Mouse (Mus musculus) kidney, embryonic 16.5 days (tissue): ENCODE measurements at regions not wholly inside any gene's neighbourhood (a gene's known extent, or its start where the extent isn't known, plus 50 kb on each side); places are given as distances from the start of the nearest gene placed in this dataset.

Experiments
- ATAC-seq: fragments of 200-750 bp; cut with Nextera tagmentation; 2 replicates; pipeline ENCODE4 v1.8.0; 2017; ENCODE audit warnings: moderate TSS enrichment; ENCODE audit not compliant: low FRiP score, low TSS enrichment
- H3K27ac ChIP-seq: fragments of 300-500 bp; sonication (generic); 2 replicates; pipeline ENCODE4 v1.5.1; 2014; ENCODE audit warnings: low read length
- H3K27me3 ChIP-seq: fragments of 300-500 bp; sonication (generic); 2 replicates; pipeline ENCODE4 v1.6.1; 2014; ENCODE audit warnings: low read length, control low read depth, mixed read lengths; ENCODE audit not compliant: insufficient read depth
- H3K36me3 ChIP-seq: fragments of 300-500 bp; sonication (generic); 2 replicates; pipeline ENCODE4 v1.6.1; 2014; ENCODE audit warnings: low read length, control low read depth, mixed read lengths; ENCODE audit not compliant: insufficient read depth
- H3K4me1 ChIP-seq: fragments of 300-500 bp; sonication (generic); 2 replicates; pipeline ENCODE4 v1.6.1; 2014; ENCODE audit warnings: low read length, control low read depth, mixed read lengths; ENCODE audit not compliant: insufficient read depth
- H3K4me2 ChIP-seq: fragments of 300-500 bp; sonication (generic); replicated peaks from 2 replicates; pipeline ENCODE4 v1.6.1; 2014; ENCODE audit warnings: low read depth, low read length
- H3K4me3 ChIP-seq: fragments of 300-500 bp; sonication (generic); 2 replicates; pipeline ENCODE4 v1.5.1; 2014; ENCODE audit warnings: mild to moderate bottlenecking, low read length
- H3K9ac ChIP-seq: fragments of 300-500 bp; sonication (generic); replicated peaks from 2 replicates; pipeline ENCODE4 v1.6.1; 2014; ENCODE audit warnings: low read length
- H3K9me3 ChIP-seq: fragments of 300-500 bp; sonication (generic); 2 replicates; pipeline ENCODE4 v1.6.1; 2016; ENCODE audit warnings: low read length, control low read depth
- WGBS: fragments of 180-500 bp; shearing (Covaris S2); extraction: QIAGEN DNeasy Blood & Tissue Kit; methylation state at CpG from one replicate; pipeline ENCODE4 v1.1.7; 2014; 5-methylcytosine and 5-hydroxymethylcytosine counted together

- WGBS, result 71% methylated on average over 7 of the region's 7 CpGs
- no peaks in the 10 kb centered on the region for H3K27me3 ChIP-seq
- peak; percentile 92 for ATAC-seq
- H3K4me1 ChIP-seq, result peaks cover 17% of the 10 kb centered on the region; the same call in 1 of the 2 replicates
- H3K9ac ChIP-seq, result no peak overlapping the region; the same call in 1 of the 2 replicates
- H3K36me3 ChIP-seq, result no peaks in the 10 kb centered on the region
- peak overlapping the region; percentile 85 for H3K27ac ChIP-seq
- no peak overlapping the region for H3K4me3 ChIP-seq
- no peaks in the 10 kb centered on the region for H3K9me3 ChIP-seq
- H3K4me2 ChIP-seq, result no peak overlapping the region
These were observed 57.3 kb upstream of the Arhgap5 start for GRCm38 (mm10) chr12:52446501-52446900.

- no peak overlapping the region for H3K4me3 ChIP-seq
- H3K36me3 ChIP-seq, result no peaks in the 10 kb centered on the region
- H3K9me3 ChIP-seq, result no peaks in the 10 kb centered on the region
- H3K9ac ChIP-seq, result no peak overlapping the region
- peak overlapping the region; percentile 63 for H3K27ac ChIP-seq
- ATAC-seq, result no peak
- no peak overlapping the region for H3K4me2 ChIP-seq
- H3K27me3 ChIP-seq, result no peaks in the 10 kb centered on the region
- peaks cover 17% of the 10 kb centered on the region; the same call in 1 of the 2 replicates for H3K4me1 ChIP-seq
- WGBS, result 83% methylated on average over 5 of the region's 5 CpGs
These were observed 56.3 kb upstream of the Arhgap5 start for GRCm38 (mm10) chr12:52447482-52447881.

- H3K4me2 ChIP-seq, result no peak overlapping the region
- H3K27ac ChIP-seq, result peak overlapping the region; percentile 46; the same call in 1 of the 2 replicates
These were observed 55.6 kb upstream of the Arhgap5 start for GRCm38 (mm10) chr12:52448218-52448617.

GRCm38 (mm10) chr12:52453890-52454289 lies 49.9 kb upstream of the Arhgap5 start:
- no peaks in the 10 kb centered on the region for H3K27me3 ChIP-seq
- H3K9ac ChIP-seq, result no peak overlapping the region
- ATAC-seq, result no peak
- no peak overlapping the region for H3K4me3 ChIP-seq
- no peaks in the 10 kb centered on the region for H3K4me1 ChIP-seq
- WGBS, result 95% methylated on average over 5 of the region's 5 CpGs
- no peaks in the 10 kb centered on the region for H3K36me3 ChIP-seq
- H3K9me3 ChIP-seq, result peaks cover 8% of the 10 kb centered on the region; the same call in 1 of the 2 replicates
- H3K27ac ChIP-seq, result no peak overlapping the region
- H3K4me2 ChIP-seq, result no peak overlapping the region

More at GRCm38 (mm10) chr12:52448218-52448617, 55.6 kb upstream of the Arhgap5 start:
- Histone ChIP-seq H3K4me1 (peaks cover 17% of the 10 kb centered on the region; the same call in 1 of the 2 replicates), H3K27me3 (no peaks in the 10 kb centered on the region), H3K4me3 (no peak overlapping the region), H3K9ac (no peak overlapping the region), H3K9me3 (no peaks in the 10 kb centered on the region), H3K36me3 (no peaks in the 10 kb centered on the region)
- ATAC-seq, result peak; percentile 71
- 27% methylated on average over 1 of the region's 1 CpGs for WGBS
